Mouse (Mus musculus) G1E (cell line): Measurements from ENCODE around the gene Zfp513.

Experiments
- CTCF ChIP-seq: IDR thresholded peaks from 2 replicates; pipeline ENCODE4 v1.5.1; 2012; ENCODE audit warnings: low read depth, low read length, inconsistent platforms, mixed read lengths
- GATA1 ChIP-seq: IDR thresholded peaks from 2 replicates; pipeline ENCODE4 v1.6.1; 2012; ENCODE audit warnings: borderline replicate concordance, low read length, inconsistent platforms, mixed read lengths
- GATA2 ChIP-seq: IDR thresholded peaks from 2 replicates; pipeline ENCODE4 v1.6.1; 2012; ENCODE audit warnings: low read depth, low read length, inconsistent platforms, borderline replicate concordance
- POLR2AphosphoS5 ChIP-seq: IDR thresholded peaks from 2 replicates; pipeline ENCODE4 v1.6.1; 2012; ENCODE audit warnings: low read depth, low read length, inconsistent platforms; ENCODE audit not compliant: insufficient replicate concordance
- TAL1 ChIP-seq: conservative IDR thresholded peaks from 2 replicates; pipeline ENCODE4 v1.6.1; 2012; ENCODE audit warnings: low read depth, low read length, inconsistent platforms, mixed read lengths

- TF ChIP-seq CTCF = no peak
- no peak for TF ChIP-seq GATA1
- TF ChIP-seq POLR2AphosphoS5 = no peak
- no peak for TF ChIP-seq TAL1
- no peak for TF ChIP-seq GATA2
Measured at GRCm38 (mm10) chr5:31149781-31150180, 52.3 kb downstream of the Zfp513 start.
